Mouse (Mus musculus) CH12.LX (cell line): Measurements from ENCODE around the gene Cox19.

Source experiments
- CTCF ChIP-seq, 2 experiments: IDR thresholded peaks in 1 of 2; conservative IDR thresholded peaks in 1 of 2; 2 replicates each; pipeline ENCODE4 v1.5.1; 2011 to 2012; ENCODE audit warnings: low read depth in 2 of 2, low read length in 2 of 2, improper control_type of control experiment in 1 of 2, inconsistent platforms in 1 of 2, mild to moderate bottlenecking in 1 of 2, moderate library complexity in 1 of 2
- HCFC1 ChIP-seq: IDR thresholded peaks from 2 replicates; pipeline ENCODE4 v1.6.1; 2012; ENCODE audit warnings: low read depth, mild to moderate bottlenecking, inconsistent platforms, low read length, improper control_type of control experiment
- MAX ChIP-seq: IDR thresholded peaks from 2 replicates; pipeline ENCODE4 v1.6.1; 2011; ENCODE audit warnings: low read length, improper control_type of control experiment
- TCF12 ChIP-seq: IDR thresholded peaks from 2 replicates; pipeline ENCODE4 v1.6.1; 2014; ENCODE audit warnings: low read depth, mild to moderate bottlenecking, inconsistent platforms, low read length, improper control_type of control experiment

DNA sequence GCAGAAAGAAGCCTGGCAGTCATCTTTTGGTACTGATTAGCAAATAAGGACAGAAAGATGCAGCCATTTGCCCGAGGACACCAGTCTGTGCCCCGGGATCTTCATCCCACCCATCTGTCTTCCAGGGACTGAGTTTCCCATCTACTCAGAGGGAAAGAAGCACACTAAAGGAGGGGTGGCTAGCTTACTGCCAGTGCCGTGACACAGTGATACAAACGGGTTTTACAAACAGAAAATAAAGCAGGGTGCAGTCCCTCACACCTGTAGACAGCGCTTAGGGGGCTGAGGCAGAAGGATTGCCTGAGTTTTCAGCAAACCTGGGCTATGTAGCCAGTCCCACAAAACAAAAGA is 5.9 kb downstream of the Cox19 start:
- TF ChIP-seq MAX (no peak), TCF12 (no peak), CTCF (conservative IDR thresholded peaks at IDR 0.05 in 1 of 2, IDR thresholded peaks at IDR 0.05 in 1 of 2; ENCODE audit: low read depth in 2 of 2, low read length in 2 of 2) (no peak), HCFC1 (no peak)
